Mouse (Mus musculus): ENCODE data around the gene Psmd14.

Psmd14 gene

GRCm38 (mm10) chr2:61760044-61760443 lies 48.5 kb downstream of the Psmd14 start:
- DNase-seq (ENCODE audit: low read depth) = no peak

GRCm38 (mm10) chr2:61764470-61765105 lies 53.1 kb downstream of the Psmd14 start:
- no peak for DNase-seq (ENCODE audit: low read depth)

DNA sequence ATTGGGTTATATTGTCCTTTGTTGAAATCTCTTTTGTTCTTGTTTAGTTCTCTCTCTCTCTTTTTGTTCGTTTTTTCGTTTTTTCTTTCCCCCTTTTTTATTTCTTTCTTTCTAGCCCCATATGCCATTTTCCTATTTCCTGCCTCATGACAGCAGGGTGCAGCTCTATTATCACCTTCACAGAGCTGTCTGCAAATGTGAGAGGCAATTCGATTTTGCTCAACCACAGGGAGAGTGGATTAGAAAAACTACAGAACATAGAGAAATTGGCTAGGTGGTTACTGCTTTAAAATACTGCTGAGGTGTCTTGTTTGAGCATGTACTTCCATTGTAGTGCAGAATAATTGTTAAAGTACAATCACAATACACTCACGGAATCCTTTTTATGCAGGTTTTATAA lies 54.0 kb downstream of the Psmd14 start:
- no peak for DNase-seq (ENCODE audit: low read depth)

DNA sequence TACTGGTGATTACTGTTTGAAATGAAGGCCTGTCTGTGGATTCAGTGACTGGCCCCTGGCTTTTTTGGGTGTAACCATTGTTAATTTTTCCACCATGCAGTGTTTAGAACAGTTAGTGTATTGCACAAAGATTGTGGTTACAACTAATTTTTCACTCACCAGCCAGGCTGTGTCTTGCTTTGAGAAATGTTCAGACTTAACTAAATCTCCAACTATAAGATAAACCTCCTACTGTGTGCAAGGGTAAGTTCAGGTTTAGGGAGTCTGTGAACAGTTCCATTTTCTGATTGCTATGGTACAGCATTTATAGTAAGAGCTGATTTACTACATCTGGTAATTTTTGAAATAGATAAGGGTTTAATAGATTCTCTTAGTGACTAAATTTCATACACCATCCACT lies 69.3 kb downstream of the Psmd14 start:
- peak; percentile 15 for DNase-seq (ENCODE audit: low read depth)

GRCm38 (mm10) chr2:61794960-61795359 lies 83.5 kb downstream of the Psmd14 start:
- DNase-seq (ENCODE audit: low read depth) = no peak

DNA sequence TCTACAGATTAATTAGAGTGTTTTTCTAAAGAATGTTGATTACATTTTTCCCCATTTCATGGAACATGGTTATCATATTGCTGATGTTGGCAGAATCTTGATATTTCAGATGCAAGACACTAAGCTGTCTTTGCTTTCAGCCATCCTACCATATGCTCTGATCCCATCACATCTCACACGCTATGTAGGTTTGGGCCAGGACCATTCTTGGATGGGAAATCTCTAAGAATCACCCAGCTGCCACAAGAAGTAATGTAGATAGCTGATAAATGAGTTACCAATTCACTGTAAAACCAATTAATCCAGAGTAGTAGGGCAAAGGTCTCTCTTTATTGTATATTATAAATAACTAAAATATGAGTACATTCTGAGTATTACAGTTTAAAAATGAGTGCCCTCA lies 86.6 kb downstream of the Psmd14 start:
- DNase-seq (ENCODE audit: low read depth) = no peak

GRCm38 (mm10) chr2:61802656-61803251 lies 91.3 kb downstream of the Psmd14 start, which contains the start of gene Tbr1:
TSS of gene Tbr1 (plus strand) at chr2:61802930.
- no peak for DNase-seq (ENCODE audit: low read depth)

GRCm38 (mm10) chr2:61803443-61804367 lies 92.2 kb downstream of the Psmd14 start:
- no peak for DNase-seq (ENCODE audit: low read depth)

DNA sequence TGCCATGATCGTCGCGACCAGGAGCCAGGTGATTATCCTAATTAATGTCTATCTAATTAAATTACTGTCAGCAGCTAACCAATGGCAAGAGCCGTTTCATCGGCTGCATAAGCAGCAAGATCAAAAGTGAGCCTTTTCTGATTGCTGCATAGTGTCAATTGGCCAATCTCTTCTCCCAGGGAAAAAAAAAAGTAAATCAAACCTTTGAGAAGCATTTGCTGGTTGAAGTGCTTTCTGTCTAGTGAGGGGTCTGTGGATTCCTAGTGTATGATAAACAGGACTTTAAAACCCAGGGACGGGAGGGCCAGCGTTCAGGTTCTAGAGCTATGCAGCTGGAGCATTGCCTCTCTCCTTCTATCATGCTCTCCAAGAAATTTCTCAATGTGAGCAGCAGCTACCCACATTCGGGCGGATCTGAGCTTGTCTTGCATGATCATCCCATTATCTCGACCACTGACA lies 92.9 kb downstream of the Psmd14 start:
- no peak for DNase-seq (ENCODE audit: low read depth)

DNA sequence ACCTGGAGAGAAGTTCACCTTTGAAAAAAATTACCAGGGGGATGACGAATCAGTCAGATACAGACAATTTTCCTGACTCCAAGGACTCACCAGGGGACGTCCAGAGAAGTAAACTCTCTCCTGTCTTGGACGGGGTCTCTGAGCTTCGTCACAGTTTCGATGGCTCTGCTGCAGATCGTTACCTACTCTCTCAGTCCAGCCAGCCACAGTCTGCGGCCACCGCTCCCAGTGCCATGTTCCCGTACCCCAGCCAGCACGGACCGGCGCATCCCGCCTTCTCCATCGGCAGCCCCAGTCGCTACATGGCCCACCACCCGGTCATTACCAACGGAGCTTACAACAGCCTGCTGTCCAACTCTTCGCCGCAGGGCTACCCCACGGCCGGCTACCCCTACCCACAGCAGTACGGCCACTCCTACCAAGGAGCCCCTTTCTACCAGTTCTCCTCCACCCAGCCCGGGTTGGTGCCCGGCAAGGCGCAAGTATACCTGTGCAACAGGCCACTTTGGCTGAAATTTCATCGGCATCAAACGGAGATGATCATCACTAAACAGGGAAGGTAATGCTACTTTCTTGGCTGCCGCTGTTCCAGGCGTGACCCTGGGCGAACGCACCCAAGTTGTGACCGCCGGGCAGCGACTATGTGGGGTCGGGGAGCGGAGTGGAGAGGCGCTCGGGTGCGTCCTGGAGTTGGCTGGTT lies 93.5 kb downstream of the Psmd14 start:
- DNase-seq (ENCODE audit: low read depth) = no peak

GRCm38 (mm10) chr2:61805541-61806345 lies 94.2 kb downstream of the Psmd14 start:
- no peak for DNase-seq (ENCODE audit: low read depth)

DNA sequence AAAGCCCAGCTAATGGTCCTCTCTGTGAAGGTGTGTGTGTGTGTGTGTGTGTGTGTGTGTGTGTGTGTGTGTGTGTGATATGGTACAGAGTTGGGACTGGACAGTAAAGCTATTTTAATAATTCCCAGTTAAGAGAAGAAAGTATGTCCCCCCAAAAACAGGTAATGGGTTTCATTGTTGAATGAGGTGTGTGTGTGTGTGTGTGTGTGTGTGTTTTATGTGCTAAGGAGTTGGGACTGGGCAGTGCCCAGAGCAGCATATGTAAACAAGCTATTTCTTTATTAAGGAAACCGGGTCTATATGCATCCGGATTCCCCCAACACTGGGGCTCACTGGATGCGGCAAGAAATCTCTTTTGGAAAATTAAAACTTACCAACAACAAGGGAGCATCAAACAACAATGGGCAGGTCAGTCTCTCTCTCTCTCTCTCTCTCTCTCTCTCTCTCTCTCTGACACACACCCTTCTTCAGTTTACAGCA lies 94.9 kb downstream of the Psmd14 start:
- DNase-seq (ENCODE audit: low read depth) = no peak

DNA sequence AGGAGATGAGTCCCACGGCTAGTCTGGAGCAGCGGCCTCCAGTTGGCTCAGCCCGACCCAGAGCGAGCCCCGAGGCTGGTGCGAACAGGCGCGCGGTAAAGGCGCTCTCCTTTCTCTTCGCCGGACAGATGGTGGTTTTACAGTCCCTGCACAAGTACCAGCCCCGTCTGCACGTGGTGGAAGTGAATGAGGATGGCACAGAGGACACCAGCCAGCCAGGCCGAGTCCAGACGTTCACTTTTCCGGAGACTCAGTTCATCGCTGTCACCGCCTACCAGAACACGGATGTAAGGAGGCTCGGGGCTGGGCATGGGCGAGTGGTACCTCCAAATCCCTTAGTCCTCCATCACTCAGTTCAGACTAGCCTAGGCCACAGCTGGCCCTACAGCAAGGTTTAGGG lies 95.7 kb downstream of the Psmd14 start:
- DNase-seq (ENCODE audit: low read depth) = no peak

DNA sequence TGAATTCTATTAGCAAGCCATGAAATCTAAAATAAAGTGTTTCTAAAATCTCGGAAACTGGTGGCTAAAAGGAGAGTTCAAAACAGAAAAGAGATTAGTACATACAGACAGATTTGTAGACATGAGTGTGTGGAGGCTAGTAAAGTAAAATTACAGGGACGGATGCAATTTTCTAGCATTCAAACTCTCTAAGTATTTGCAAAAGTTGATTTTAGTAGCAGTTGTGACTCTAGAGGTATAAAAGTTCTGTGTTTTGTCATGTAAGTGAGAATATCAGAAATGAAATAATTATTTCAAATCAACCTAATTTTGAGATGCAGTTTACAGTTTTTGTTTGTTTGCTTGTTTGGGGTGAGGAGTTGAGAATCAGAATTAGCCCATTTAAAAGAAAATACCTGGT lies 96.3 kb downstream of the Psmd14 start:
- DNase-seq (ENCODE audit: low read depth) = no peak

- no peak for DNase-seq (ENCODE audit: low read depth)
Observed at GRCm38 (mm10) chr2:61808776-61809175, 97.3 kb downstream of the Psmd14 start.

- DNase-seq (ENCODE audit: low read depth) = no peak
Observed at GRCm38 (mm10) chr2:61809381-61809780, 97.9 kb downstream of the Psmd14 start.

DNA sequence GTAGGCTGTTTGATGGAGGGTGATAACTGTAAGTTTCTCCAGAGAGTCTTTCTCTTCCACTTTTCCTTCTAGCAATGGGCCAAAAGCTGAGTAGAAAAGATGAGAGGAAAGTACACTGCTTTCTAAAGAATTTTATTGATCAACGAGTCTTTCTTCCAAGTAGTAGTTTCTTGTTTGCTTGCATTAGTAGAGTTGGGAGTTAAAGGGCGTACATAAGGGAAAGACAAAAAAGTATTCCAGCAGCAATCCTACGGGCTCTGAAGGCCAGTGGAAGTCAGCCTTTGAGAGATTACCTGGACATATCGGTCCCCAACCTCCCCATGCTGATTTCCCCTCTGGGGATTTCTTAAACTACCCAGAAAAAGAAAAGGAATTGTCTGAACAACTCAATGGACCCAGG lies 99.3 kb downstream of the Psmd14 start:
- DNase-seq (ENCODE audit: low read depth) = no peak

GRCm38 (mm10) chr2:61811163-61811506 lies 99.6 kb downstream of the Psmd14 start:
- no peak for DNase-seq (ENCODE audit: low read depth)

- no peak for DNase-seq (ENCODE audit: low read depth)
Observed at GRCm38 (mm10) chr2:61811507-61812421, 100.3 kb downstream of the Psmd14 start.

DNA sequence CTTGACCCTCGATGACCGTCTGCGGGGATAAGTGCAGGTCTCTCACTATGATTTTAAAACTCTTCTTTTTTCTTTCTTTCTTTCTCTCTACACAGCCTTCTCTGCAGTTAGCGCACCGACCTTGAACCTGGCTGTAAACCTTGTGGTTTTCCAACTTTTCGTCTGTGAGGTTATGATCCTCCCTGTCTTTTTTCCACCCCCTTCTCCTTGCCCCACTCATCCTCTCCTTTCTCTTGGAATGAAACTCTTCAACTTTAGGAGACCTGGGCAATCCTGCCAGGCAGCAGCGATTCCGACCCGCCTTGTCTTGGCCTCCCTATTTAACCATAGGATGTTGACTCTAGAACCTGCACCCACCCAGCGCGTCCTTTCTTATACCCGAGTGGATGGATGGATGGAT lies 101.0 kb downstream of the Psmd14 start:
- no peak for DNase-seq (ENCODE audit: low read depth)

All from 416B (cell line).